Mouse (Mus musculus) inflammation-experienced regulatory T-cells, adult 6 months (primary cell): ENCODE data around the gene Elmo1. TPM values are rescaled to one million over a fixed set of nuclear protein-coding genes. Genes with fewer than 3 reads are reported as not detected.

ENCODE experiments used
- ATAC-seq: one replicate; pipeline ENCODE4 v1.8.0; 2017
- polyA plus RNA-seq, 3 experiments: library from polyadenylated mRNA; unstranded; fragments of 100-300 nt; shearing (Covaris generic); gene quantifications; one replicate each; pipeline ENCODE4 v1.2.1; 2017

The Elmo1 gene
- polyA plus RNA-seq, 3 experiments from 2014 or later = 94.0 to 116 (median 111) TPM

DNA sequence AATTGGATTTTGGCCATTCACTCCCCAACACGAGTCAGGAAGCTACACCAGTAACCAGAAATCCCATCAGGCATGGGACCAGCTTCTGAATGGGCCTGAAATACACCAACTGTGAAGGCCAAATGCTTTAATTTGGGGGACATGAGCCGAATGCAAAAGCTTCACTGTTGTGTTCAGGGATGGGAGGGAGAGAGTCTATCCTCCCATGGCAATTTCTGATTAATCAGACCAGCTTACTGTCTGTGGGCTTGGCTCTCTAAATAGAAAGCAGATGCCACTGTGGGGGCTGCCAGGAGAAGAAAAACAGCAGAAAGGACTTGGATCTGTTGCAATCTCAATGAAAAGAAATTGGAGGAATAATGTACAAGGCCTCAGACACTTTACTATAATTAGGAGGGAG is 545.2 kb downstream of the Elmo1 start:
- ATAC-seq = no peak
